Mouse (Mus musculus) heart, adult 2 months (tissue): ENCODE data around the gene Nrip3.
A peak's percentile ranks its signal among the peaks of the same experiment; 100 is the strongest.

Source experiments
- CTCF ChIP-seq: fragments of 200-600 bp; IDR thresholded peaks from 2 replicates; pipeline ENCODE4 v1.8.1; 2022; ENCODE audit warnings: antibody characterized with exemption, mild to moderate bottlenecking, moderate library complexity
- EP300 ChIP-seq: fragments of 200-500 bp; IDR thresholded peaks from 2 replicates; pipeline ENCODE4 v1.6.1; 2011; ENCODE audit warnings: low read depth, low read length, control low read depth; ENCODE audit not compliant: insufficient read depth
- POLR2A ChIP-seq: fragments of 200-500 bp; IDR thresholded peaks from 2 replicates; pipeline ENCODE4 v1.6.1; 2011; ENCODE audit warnings: mild to moderate bottlenecking, low read depth, low read length, control low read depth; ENCODE audit not compliant: insufficient read depth

DNA sequence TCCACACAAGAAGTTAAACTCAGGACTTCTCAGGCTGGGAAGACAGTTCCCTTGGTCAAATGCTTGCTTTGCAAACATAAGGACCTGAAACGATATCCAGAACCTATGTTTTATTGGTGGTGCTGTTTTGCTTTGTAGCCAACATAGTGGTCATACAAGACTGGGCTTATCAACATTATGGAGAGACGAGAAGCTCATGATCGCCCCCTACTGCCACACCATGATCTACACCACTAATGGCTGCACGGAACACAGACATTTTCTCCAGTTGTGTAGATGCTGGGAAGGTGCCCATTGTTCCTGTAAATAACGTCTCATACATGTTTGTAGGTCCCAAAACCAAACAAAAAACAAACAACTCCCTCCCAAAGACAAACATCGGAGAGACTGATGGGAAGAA is 23.0 kb upstream of the Nrip3 start:
- TF ChIP-seq CTCF = peak; percentile 62
- TF ChIP-seq POLR2A = no peak
- no peak for TF ChIP-seq EP300
